ENCODE assay signal across 8 mouse cellular contexts in the genomic region with DNA sequence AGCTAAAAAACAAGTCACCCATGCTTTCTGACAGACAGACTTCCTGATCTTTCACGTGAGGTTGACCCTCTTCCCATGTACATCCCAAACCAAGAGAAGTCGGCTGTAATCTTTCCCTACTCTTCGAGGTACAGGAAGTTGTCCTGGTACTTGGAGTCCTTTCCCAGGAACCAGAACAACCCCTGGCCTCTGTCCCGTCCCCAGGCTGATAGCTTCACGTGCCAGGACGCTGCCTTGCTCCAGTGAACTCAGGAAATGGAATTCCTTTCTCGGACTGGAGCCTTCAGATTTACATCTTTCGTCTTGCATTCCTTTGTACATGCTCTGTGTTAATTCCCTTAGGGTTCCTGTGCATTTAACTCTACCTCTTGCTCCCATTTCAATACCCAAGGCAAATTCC.
DNase-seq lines count a peak whose midpoint lies in the region; TF ChIP-seq lines count a peak whose summit lies in the region.

No protein-coding gene starts in this region.

- peak; percentile 5 to 6 for DNase-seq in cerebellum, postnatal 25 days
- no peak for DNase-seq in cerebellum, adult 8-10 months
- DNase-seq in embryo, embryonic 11 days: peak; percentile 49
- peak; percentile 71 for DNase-seq in kidney, adult 11 months
- DNase-seq in lung, postnatal 25 days (ENCODE audit: low spot score): peak; percentile 67
- no peak for DNase-seq in right cerebral cortex, postnatal 14 days
- no peak for DNase-seq in layer of hippocampus, adult 8-10 months (ENCODE audit: low spot score in 2 of 2)
- no peak for DNase-seq in left cerebral cortex, adult 2 months (ENCODE audit: extremely low spot score in 1 of 2, low spot score in 2 of 2)

- H3K27ac ChIP-seq in left cerebral cortex, adult 2 months: no peak overlapping the region

- H3K4me3 ChIP-seq in left cerebral cortex, adult 2 months: no peak overlapping the region

- intact Hi-C loops in left cerebral cortex, adult 2 months (cut with DNase I): no loop called here

- no peak for TF ChIP-seq CTCF in left cerebral cortex, adult 2 months (IDR thresholded peaks at IDR 0.05)

Comparison
In these comparisons a context has a peak if more than half of its experiments do, and no peak if none do; other contexts are left out.
1. DNase-seq: peak in cerebellum, postnatal 25 days (2 of 2), embryo, embryonic 11 days (single experiment), kidney, adult 11 months (single experiment) and lung, postnatal 25 days (single experiment); none in cerebellum, adult 8-10 months (single experiment), right cerebral cortex, postnatal 14 days (single experiment), layer of hippocampus, adult 8-10 months (0 of 2) and left cerebral cortex, adult 2 months (0 of 2).